Mouse (Mus musculus): Measurements from ENCODE around the gene Yme1l1. TPM values are rescaled to one million over a fixed set of nuclear protein-coding genes. Genes with fewer than 3 reads are reported as not detected.

The Yme1l1 gene
- total and polyA plus RNA-seq, 3 experiments, result 68.2 to 103 (median 72.9) TPM

DNA sequence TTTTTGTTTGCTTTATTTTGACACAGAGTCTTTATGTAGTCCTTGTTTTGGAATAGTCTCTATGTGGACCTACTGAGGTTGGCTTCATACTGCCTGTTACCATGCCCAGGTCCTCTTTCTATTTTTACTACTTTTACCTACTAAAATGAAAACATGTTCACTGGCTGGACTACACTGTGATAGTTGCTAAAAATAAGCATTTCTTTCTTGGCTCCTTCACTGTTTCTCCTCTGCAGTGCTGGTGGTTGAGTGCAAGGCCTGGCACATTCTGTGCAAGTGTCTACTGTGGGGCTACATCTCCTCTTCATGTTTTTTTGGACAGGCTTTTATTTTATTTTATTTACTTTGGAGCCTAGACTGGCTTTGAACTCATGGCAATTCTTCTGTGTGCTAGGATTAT, 36.6 kb upstream of the Yme1l1 start:
- no peaks in the 10 kb centered on the region for H3K9me3 ChIP-seq (replicated peaks; ENCODE audit: insufficient read depth, low read length)
- no peaks in the 10 kb centered on the region for H3K27me3 ChIP-seq (ENCODE audit: control insufficient read depth in 1 of 2, insufficient read depth in 2 of 2, low read length in 2 of 2)
- no peak for DNase-seq (ENCODE audit: low read depth, low spot score)
- H3K36me3 ChIP-seq (ENCODE audit: control insufficient read depth in 1 of 2, insufficient read depth in 2 of 2, low read length in 2 of 2), result no peaks in the 10 kb centered on the region; a peak in 2 of 4 replicates
- no peak for TF ChIP-seq MEF2A (IDR thresholded peaks at IDR 0.05; ENCODE audit: extremely low read depth, insufficient replicate concordance, low read depth, low read length, poor library complexity, severe bottlenecking)
- no peak for TF ChIP-seq CTCF (IDR thresholded peaks at IDR 0.05 in 2 of 3, conservative IDR thresholded peaks at IDR 0.05 in 1 of 3; ENCODE audit: control insufficient read depth in 1 of 3, insufficient read depth in 1 of 3, low read depth in 2 of 3, low read length in 3 of 3, poor library complexity in 1 of 3, severe bottlenecking in 1 of 3)
- TF ChIP-seq NRF1 (IDR thresholded peaks at IDR 0.05; ENCODE audit: insufficient read depth, low read depth, low read length, poor library complexity, severe bottlenecking), result no peak
- no peak for TF ChIP-seq JUND (IDR thresholded peaks at IDR 0.05; ENCODE audit: low read depth, low read length)
- no peak for TF ChIP-seq MYC (IDR thresholded peaks at IDR 0.05; ENCODE audit: low read depth, low read length)
- TF ChIP-seq GATA1 (IDR thresholded peaks at IDR 0.05; ENCODE audit: low read depth, low read length), result no peak
- TF ChIP-seq ZMIZ1 (IDR thresholded peaks at IDR 0.05; ENCODE audit: low read depth, low read length), result no peak
- no peak for TF ChIP-seq BHLHE40 (IDR thresholded peaks at IDR 0.05; ENCODE audit: borderline replicate concordance, low read depth, low read length)
- TF ChIP-seq MAFK (IDR thresholded peaks at IDR 0.05; ENCODE audit: borderline replicate concordance, low read depth, low read length), result no peak
- no peak for TF ChIP-seq E2F4 (IDR thresholded peaks at IDR 0.05; ENCODE audit: borderline replicate concordance, low read depth, low read length)
- TF ChIP-seq MXI1 (IDR thresholded peaks at IDR 0.05; ENCODE audit: low read depth, low read length), result no peak
- H3K27ac ChIP-seq (ENCODE audit: control insufficient read depth, low read depth, low read length), result no peak overlapping the region
- no peaks in the 10 kb centered on the region for H3K79me2 ChIP-seq (ENCODE audit: control insufficient read depth, insufficient read depth, low read length, poor library complexity)
- H3K4me1 ChIP-seq (ENCODE audit: control insufficient read depth in 1 of 2, insufficient read depth in 2 of 2, low read length in 2 of 2), result no peaks in the 10 kb centered on the region
- no peak overlapping the region for H3K4me3 ChIP-seq (ENCODE audit: control insufficient read depth in 1 of 2, insufficient read depth in 1 of 2, low read depth in 2 of 2, low read length in 2 of 2)
- no peak overlapping the region for H3K9ac ChIP-seq (ENCODE audit: control insufficient read depth, low read depth, low read length, poor library complexity, severe bottlenecking)

- H3K4me1 ChIP-seq (ENCODE audit: control insufficient read depth in 1 of 2, insufficient read depth in 2 of 2, low read length in 2 of 2), result peaks cover 12 to 14% of the 10 kb centered on the region in 2 experiments
Measured at GRCm38 (mm10) chr2:23155199-23155621, 959 bp upstream of the Yme1l1 start.

More at GRCm38 (mm10) chr2:23155199-23155621, 959 bp upstream of the Yme1l1 start:
- H3K79me2 ChIP-seq (ENCODE audit: control insufficient read depth, insufficient read depth, low read length, poor library complexity), result peaks cover 40% of the 10 kb centered on the region
- TF ChIP-seq POLR2AphosphoS5 (IDR thresholded peaks at IDR 0.05; ENCODE audit: borderline replicate concordance, low read depth, low read length), result no peak
- no peak for TF ChIP-seq ELF1 (IDR thresholded peaks at IDR 0.05; ENCODE audit: low read depth, low read length)
- TF ChIP-seq EP300 (IDR thresholded peaks at IDR 0.05; ENCODE audit: low read depth in 1 of 2, low read length in 2 of 2), result 0 out of 4 replicates have a peak, but pooled peaks of 1 of the 2 experiments have one; percentile 32
- no peak for TF ChIP-seq GATA1 (IDR thresholded peaks at IDR 0.05; ENCODE audit: low read depth, low read length)
- TF ChIP-seq ZKSCAN1 (IDR thresholded peaks at IDR 0.05; ENCODE audit: low read depth, low read length), result no peak
- no peak for TF ChIP-seq MAZ (IDR thresholded peaks at IDR 0.05; ENCODE audit: low read depth, low read length)
- TF ChIP-seq MEF2A (IDR thresholded peaks at IDR 0.05; ENCODE audit: extremely low read depth, insufficient replicate concordance, low read depth, low read length, poor library complexity, severe bottlenecking), result no peak
- TF ChIP-seq CHD1 (IDR thresholded peaks at IDR 0.05; ENCODE audit: low read depth, low read length), result peak; percentile 77; the same call in 1 of the 2 replicates
- TF ChIP-seq NRF1 (IDR thresholded peaks at IDR 0.05; ENCODE audit: insufficient read depth, low read depth, low read length, poor library complexity, severe bottlenecking), result no peak
- TF ChIP-seq MAX (IDR thresholded peaks at IDR 0.05; ENCODE audit: low read length), result 0 out of 2 replicates have a peak, but pooled peaks have one; percentile 12
- no peak for TF ChIP-seq POLR2A (IDR thresholded peaks at IDR 0.05; ENCODE audit: control insufficient read depth in 1 of 2, insufficient read depth in 1 of 2, low read depth in 1 of 2, low read length in 2 of 2, poor library complexity in 1 of 2)
- TF ChIP-seq SIN3A (IDR thresholded peaks at IDR 0.05; ENCODE audit: low read length), result peak; percentile 2; the same call in 1 of the 2 replicates
- TF ChIP-seq USF1 (IDR thresholded peaks at IDR 0.05; ENCODE audit: low read depth, low read length), result no peak
- TF ChIP-seq ZC3H11A (IDR thresholded peaks at IDR 0.05; ENCODE audit: low read depth, low read length), result no peak
- H3K9ac ChIP-seq (ENCODE audit: control insufficient read depth, low read depth, low read length, poor library complexity, severe bottlenecking), result peak overlapping the region; percentile 87
- no peaks in the 10 kb centered on the region for H3K9me3 ChIP-seq (replicated peaks; ENCODE audit: insufficient read depth, low read length)
- H3K36me3 ChIP-seq (ENCODE audit: control insufficient read depth in 1 of 2, insufficient read depth in 2 of 2, low read length in 2 of 2), result peaks cover 2 to 31% of the 10 kb centered on the region in 2 experiments
- no peaks in the 10 kb centered on the region for H3K27me3 ChIP-seq (ENCODE audit: control insufficient read depth in 1 of 2, insufficient read depth in 2 of 2, low read length in 2 of 2)
- peak; percentile 77 for DNase-seq (ENCODE audit: low read depth, low spot score)
- peak overlapping the region; percentile 85 for H3K27ac ChIP-seq (ENCODE audit: control insufficient read depth, low read depth, low read length)
- H3K4me3 ChIP-seq (ENCODE audit: control insufficient read depth in 1 of 2, insufficient read depth in 1 of 2, low read depth in 2 of 2, low read length in 2 of 2), result peak overlapping the region; percentile 83 to 92
